Mouse (Mus musculus): ENCODE data around the gene Ccdc9. TPM values are rescaled to one million over a fixed set of nuclear protein-coding genes. Genes with fewer than 3 reads are reported as not detected.
"Not testable (repeated sequence)": the region's sequence is repeated elsewhere in the genome, so short reads cannot be mapped to it uniquely, and the experiment has no call there.

Gene Ccdc9
- total and polyA plus RNA-seq, 2 experiments: 16.2 to 20.7 TPM

GRCm38 (mm10) chr7:16310521-16311452, 24.2 kb upstream of the Ccdc9 start:
- Histone ChIP-seq H3K27me3 (ENCODE audit: control insufficient read depth, insufficient read depth, low read length) (no peaks in the 10 kb centered on the region), H3K4me3 (ENCODE audit: insufficient read depth, low read depth, low read length) (peak overlapping the region; percentile 84), H3K79me2 (ENCODE audit: control insufficient read depth, insufficient read depth, low read length) (peaks cover 5% of the 10 kb centered on the region; the same call in 1 of the 2 replicates), H3K27ac (replicated peaks; ENCODE audit: insufficient read depth, low read depth, low read length) (peak overlapping the region; percentile 84), H3K4me1 (ENCODE audit: control insufficient read depth, insufficient read depth, low read length) (peaks cover 20% of the 10 kb centered on the region), H3K36me3 (ENCODE audit: control insufficient read depth, insufficient read depth, low read length) (no peaks in the 10 kb centered on the region), H3K9ac (ENCODE audit: low read depth, low read length) (peak overlapping the region; percentile 95)
- no peak for TF ChIP-seq CTCF (IDR thresholded peaks at IDR 0.05; ENCODE audit: low read depth, low read length)
- TF ChIP-seq POLR2A (IDR thresholded peaks at IDR 0.05; ENCODE audit: extremely low read depth, insufficient read depth, low read length): no peak
- DNase-seq (ENCODE audit: extremely low read depth, low read depth, low spot score): peak; percentile 66
- WGBS: under 1% methylated on average over 31 of the region's 31 CpGs

GRCm38 (mm10) chr7:16310020-16310520, 23.5 kb upstream of the Ccdc9 start:
- TF ChIP-seq CTCF (IDR thresholded peaks at IDR 0.05; ENCODE audit: low read depth, low read length): peak; percentile 77
- TF ChIP-seq POLR2A (IDR thresholded peaks at IDR 0.05; ENCODE audit: extremely low read depth, insufficient read depth, low read length): 0 out of 2 replicates have a peak, but pooled peaks have one; percentile 58
- under 1% methylated on average over 51 of the region's 56 CpGs for WGBS
- peaks cover 17% of the 10 kb centered on the region for H3K4me1 ChIP-seq (ENCODE audit: control insufficient read depth, insufficient read depth, low read length)

GRCm38 (mm10) chr7:16309318-16310019, 22.9 kb upstream of the Ccdc9 start:
- Histone ChIP-seq H3K27me3 (ENCODE audit: control insufficient read depth, insufficient read depth, low read length) (no peaks in the 10 kb centered on the region), H3K9ac (ENCODE audit: low read depth, low read length) (peak overlapping the region; percentile 92), H3K79me2 (ENCODE audit: control insufficient read depth, insufficient read depth, low read length) (peaks cover 5% of the 10 kb centered on the region; the same call in 1 of the 2 replicates), H3K4me3 (ENCODE audit: insufficient read depth, low read depth, low read length) (peak overlapping the region; percentile 84), H3K27ac (replicated peaks; ENCODE audit: insufficient read depth, low read depth, low read length) (peak overlapping the region; percentile 89), H3K4me1 (ENCODE audit: control insufficient read depth, insufficient read depth, low read length) (peaks cover 16% of the 10 kb centered on the region), H3K36me3 (ENCODE audit: control insufficient read depth, insufficient read depth, low read length) (no peaks in the 10 kb centered on the region)
- TF ChIP-seq CTCF (IDR thresholded peaks at IDR 0.05; ENCODE audit: low read depth, low read length): no peak
- peak; percentile 64; the same call in 1 of the 2 replicates for TF ChIP-seq POLR2A (IDR thresholded peaks at IDR 0.05; ENCODE audit: extremely low read depth, insufficient read depth, low read length)
- DNase-seq (ENCODE audit: extremely low read depth, low read depth, low spot score): no peak
- whole genome bisulfite sequencing: under 1% methylated on average over 61 of the region's 61 CpGs

More at GRCm38 (mm10) chr7:16310020-16310520, 23.5 kb upstream of the Ccdc9 start:
- Histone ChIP-seq H3K27ac (replicated peaks; ENCODE audit: insufficient read depth, low read depth, low read length) (peak overlapping the region; percentile 89), H3K79me2 (ENCODE audit: control insufficient read depth, insufficient read depth, low read length) (peaks cover 5% of the 10 kb centered on the region; the same call in 1 of the 2 replicates), H3K9ac (ENCODE audit: low read depth, low read length) (peak overlapping the region; percentile 95), H3K4me3 (ENCODE audit: insufficient read depth, low read depth, low read length) (peak overlapping the region; percentile 84), H3K27me3 (ENCODE audit: control insufficient read depth, insufficient read depth, low read length) (no peaks in the 10 kb centered on the region), H3K36me3 (ENCODE audit: control insufficient read depth, insufficient read depth, low read length) (no peaks in the 10 kb centered on the region)
- peak; percentile 78 for DNase-seq (ENCODE audit: extremely low read depth, low read depth, low spot score)

- H3K79me2 ChIP-seq (ENCODE audit: control insufficient read depth, insufficient read depth, low read length): peaks cover 5% of the 10 kb centered on the region; the same call in 1 of the 2 replicates
- no peaks in the 10 kb centered on the region for H3K36me3 ChIP-seq (ENCODE audit: control insufficient read depth, insufficient read depth, low read length)
- no peak for TF ChIP-seq CTCF (IDR thresholded peaks at IDR 0.05; ENCODE audit: low read depth, low read length)
- TF ChIP-seq POLR2A (IDR thresholded peaks at IDR 0.05; ENCODE audit: extremely low read depth, insufficient read depth, low read length): no peak
- H3K27me3 ChIP-seq (ENCODE audit: control insufficient read depth, insufficient read depth, low read length): no peaks in the 10 kb centered on the region
- peaks cover 14% of the 10 kb centered on the region for H3K4me1 ChIP-seq (ENCODE audit: control insufficient read depth, insufficient read depth, low read length)
- H3K4me3 ChIP-seq (ENCODE audit: insufficient read depth, low read depth, low read length): peak overlapping the region; percentile 84
- peak; percentile 60 for DNase-seq (ENCODE audit: extremely low read depth, low read depth, low spot score)
- peak overlapping the region; percentile 52; the same call in 1 of the 2 replicates for H3K9ac ChIP-seq (ENCODE audit: low read depth, low read length)
- H3K27ac ChIP-seq (replicated peaks; ENCODE audit: insufficient read depth, low read depth, low read length): no peak overlapping the region; the same call in 1 of the 2 replicates
- WGBS: 20% methylated on average over 16 of the region's 16 CpGs
These were observed 22.1 kb upstream of the Ccdc9 start for GRCm38 (mm10) chr7:16308555-16309317.

GRCm38 (mm10) chr7:16308093-16308492, 21.5 kb upstream of the Ccdc9 start, which contains the start of gene Bbc3:
Bbc3 (plus strand) TSS chr7:16308393.
- peak within 1 kb of the TSS; percentile 84 for H3K4me3 ChIP-seq (ENCODE audit: insufficient read depth, low read depth, low read length)
- H3K4me1 ChIP-seq (ENCODE audit: control insufficient read depth, insufficient read depth, low read length): peaks cover 14% of the 10 kb centered on the region
- DNase-seq (ENCODE audit: extremely low read depth, low read depth, low spot score); H3K27me3 ChIP-seq (ENCODE audit: control insufficient read depth, insufficient read depth, low read length); H3K79me2 ChIP-seq (ENCODE audit: control insufficient read depth, insufficient read depth, low read length); H3K36me3 ChIP-seq (ENCODE audit: control insufficient read depth, insufficient read depth, low read length); H3K27ac ChIP-seq (replicated peaks; ENCODE audit: insufficient read depth, low read depth, low read length): not testable (repeated sequence)
- H3K9ac ChIP-seq (ENCODE audit: low read depth, low read length): peak within 1 kb of the TSS; percentile 52
- WGBS: 84% methylated on average over 1 of the region's 1 CpGs

- not testable (repeated sequence) for DNase-seq (ENCODE audit: extremely low read depth, low read depth, low spot score); H3K9ac ChIP-seq (ENCODE audit: low read depth, low read length); H3K27me3 ChIP-seq (ENCODE audit: control insufficient read depth, insufficient read depth, low read length); H3K36me3 ChIP-seq (ENCODE audit: control insufficient read depth, insufficient read depth, low read length); H3K79me2 ChIP-seq (ENCODE audit: control insufficient read depth, insufficient read depth, low read length); H3K4me3 ChIP-seq (ENCODE audit: insufficient read depth, low read depth, low read length); H3K27ac ChIP-seq (replicated peaks; ENCODE audit: insufficient read depth, low read depth, low read length)
- peaks cover 14% of the 10 kb centered on the region for H3K4me1 ChIP-seq (ENCODE audit: control insufficient read depth, insufficient read depth, low read length)
- WGBS: 85% methylated on average over 6 of the region's 6 CpGs
These were observed 20.5 kb upstream of the Ccdc9 start for GRCm38 (mm10) chr7:16307141-16307540.

All from liver, adult 2 months (tissue).